Mouse (Mus musculus): ENCODE measurements around the gene Pced1a. TPM values are rescaled to one million over a fixed set of nuclear protein-coding genes. Genes with fewer than 3 reads are reported as not detected.

The Pced1a gene
- polyA plus RNA-seq, 1 experiment from 2014 or later: 7.5 TPM

DNA sequence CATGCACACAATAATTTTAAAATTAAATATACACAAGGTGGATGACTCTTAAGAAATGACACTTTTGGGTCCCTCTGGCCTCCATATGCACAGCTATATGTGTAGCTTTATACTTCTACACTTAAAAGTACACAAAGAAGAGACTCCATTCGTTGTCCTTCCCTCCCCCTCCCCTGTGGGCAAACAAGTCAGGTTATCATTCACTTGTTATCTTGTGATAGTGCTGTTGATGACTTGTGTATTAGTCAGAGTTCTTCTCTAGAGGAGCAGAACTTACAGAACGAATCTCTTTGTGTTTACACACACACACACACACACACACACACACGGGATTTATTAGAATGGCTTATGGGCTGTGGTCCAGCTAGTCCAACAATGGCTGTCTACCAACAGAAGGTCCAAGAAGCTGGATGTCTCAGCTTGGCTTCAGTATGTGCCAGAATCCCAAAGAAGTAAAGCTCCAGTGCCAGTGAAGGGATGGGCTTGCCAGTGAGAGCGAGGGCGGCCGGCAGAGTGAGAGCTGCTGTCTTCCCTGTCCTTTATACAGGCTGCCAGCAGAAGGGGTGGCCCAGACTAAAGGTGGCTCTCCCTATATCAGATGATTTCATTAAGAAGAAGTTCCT, 30.4 kb upstream of the Pced1a start:
- no peak overlapping the region for H3K4me2 ChIP-seq
- H3K27me3 ChIP-seq (ENCODE audit: control insufficient read depth, insufficient read depth, low read length): no peaks in the 10 kb centered on the region
- H3K9ac ChIP-seq (ENCODE audit: low read length): no peak overlapping the region
- H3K36me3 ChIP-seq (ENCODE audit: control insufficient read depth, insufficient read depth, low read length): no peaks in the 10 kb centered on the region
- ATAC-seq (ENCODE audit: low FRiP score): no peak
- H3K9me3 ChIP-seq (ENCODE audit: control insufficient read depth, low read length): no peaks in the 10 kb centered on the region
- no peak for DNase-seq (ENCODE audit: low spot score, missing footprints)
- H3K27ac ChIP-seq (ENCODE audit: low read depth, low read length): no peak overlapping the region
- 83% methylated on average over 6 of the region's 6 CpGs for WGBS
- H3K4me1 ChIP-seq (ENCODE audit: control insufficient read depth, insufficient read depth, low read length): peaks cover 11% of the 10 kb centered on the region; the same call in 1 of the 2 replicates
- H3K4me3 ChIP-seq (ENCODE audit: low read depth, low read length): no peak overlapping the region

DNA sequence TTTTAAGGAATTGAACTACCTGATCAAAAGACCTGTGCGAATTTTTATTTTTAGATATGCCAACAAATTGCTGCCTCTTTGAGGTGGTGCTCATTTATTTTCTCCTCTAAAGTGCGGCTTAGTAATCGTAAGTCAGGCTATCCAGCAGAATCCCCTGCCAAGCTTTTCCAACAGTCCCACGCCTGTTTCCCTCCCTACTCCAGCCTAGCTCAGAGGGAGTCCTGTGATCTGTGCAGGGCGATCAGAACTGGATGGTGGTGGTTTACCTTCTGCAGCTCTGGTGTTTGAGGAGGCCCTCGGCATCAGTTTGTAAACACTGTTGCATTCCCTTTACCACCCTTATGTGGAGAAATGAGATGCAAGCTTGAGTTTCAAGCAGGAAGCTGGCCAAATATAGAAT, 28.9 kb upstream of the Pced1a start:
- ATAC-seq (ENCODE audit: low FRiP score) (no peak), DNase-seq (ENCODE audit: low spot score, missing footprints) (no peak)
- peaks cover 11% of the 10 kb centered on the region; the same call in 1 of the 2 replicates for H3K4me1 ChIP-seq (ENCODE audit: control insufficient read depth, insufficient read depth, low read length)
- no peak overlapping the region for H3K27ac ChIP-seq (ENCODE audit: low read depth, low read length)
- no peaks in the 10 kb centered on the region for H3K9me3 ChIP-seq (ENCODE audit: control insufficient read depth, low read length)
- 76% methylated on average over 6 of the region's 6 CpGs for WGBS
- peaks cover under 1% of the 10 kb centered on the region; the same call in 1 of the 2 replicates for H3K27me3 ChIP-seq (ENCODE audit: control insufficient read depth, insufficient read depth, low read length)
- H3K4me3 ChIP-seq (ENCODE audit: low read depth, low read length): no peak overlapping the region
- H3K9ac ChIP-seq (ENCODE audit: low read length): no peak overlapping the region
- H3K36me3 ChIP-seq (ENCODE audit: control insufficient read depth, insufficient read depth, low read length): no peaks in the 10 kb centered on the region
- H3K4me2 ChIP-seq: no peak overlapping the region

DNA sequence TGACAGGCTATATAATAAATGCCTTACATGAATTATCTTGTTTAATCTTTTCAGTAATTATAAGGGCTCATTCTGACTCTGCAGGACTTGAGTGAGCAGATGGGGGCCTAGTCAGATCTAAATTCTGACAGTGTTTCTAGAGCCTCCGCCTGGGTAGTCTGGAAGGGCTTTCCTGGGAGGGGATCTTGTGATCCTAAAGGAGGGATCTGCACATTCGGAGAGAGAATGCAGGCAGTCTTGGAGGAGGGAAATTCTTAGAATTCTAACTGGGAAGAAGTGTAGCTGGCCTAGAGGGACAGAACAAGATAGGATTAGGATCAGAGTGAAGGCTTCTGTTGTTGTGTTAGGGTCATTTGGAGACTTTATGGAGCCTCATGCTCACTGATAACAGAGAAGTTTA, 27.8 kb upstream of the Pced1a start:
- H3K9me3 ChIP-seq (ENCODE audit: control insufficient read depth, low read length): no peaks in the 10 kb centered on the region
- 56% methylated on average over 2 of the region's 2 CpGs for WGBS
- no peak for DNase-seq (ENCODE audit: low spot score, missing footprints)
- H3K4me2 ChIP-seq: no peak overlapping the region
- no peak overlapping the region for H3K9ac ChIP-seq (ENCODE audit: low read length)
- H3K27ac ChIP-seq (ENCODE audit: low read depth, low read length): no peak overlapping the region
- peaks cover 11% of the 10 kb centered on the region; the same call in 1 of the 2 replicates for H3K4me1 ChIP-seq (ENCODE audit: control insufficient read depth, insufficient read depth, low read length)
- peaks cover 4% of the 10 kb centered on the region; the same call in 1 of the 2 replicates for H3K27me3 ChIP-seq (ENCODE audit: control insufficient read depth, insufficient read depth, low read length)
- H3K4me3 ChIP-seq (ENCODE audit: low read depth, low read length): no peak overlapping the region
- no peaks in the 10 kb centered on the region for H3K36me3 ChIP-seq (ENCODE audit: control insufficient read depth, insufficient read depth, low read length)
- ATAC-seq (ENCODE audit: low FRiP score): no peak

DNA sequence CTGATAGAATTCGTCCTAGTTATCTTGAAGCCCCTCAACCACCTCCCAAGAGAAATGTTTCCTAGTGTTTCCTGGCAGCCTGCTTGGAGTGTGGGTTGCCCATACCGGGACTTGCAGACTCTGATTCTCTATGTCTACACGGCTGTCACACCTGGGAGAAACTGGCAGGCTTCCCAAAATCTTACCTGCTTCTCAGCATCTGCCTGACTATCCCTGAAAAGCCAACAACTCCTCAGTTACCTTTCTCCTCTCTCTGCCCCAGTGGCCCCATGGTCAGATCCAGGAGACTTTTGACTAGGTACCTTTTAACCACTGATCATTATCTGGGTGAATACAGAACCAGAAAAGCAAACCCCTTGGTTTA, 27.2 kb upstream of the Pced1a start:
- Histone ChIP-seq H3K27me3 (ENCODE audit: control insufficient read depth, insufficient read depth, low read length) (peaks cover 4% of the 10 kb centered on the region; the same call in 1 of the 2 replicates), H3K4me3 (ENCODE audit: low read depth, low read length) (no peak overlapping the region), H3K9me3 (ENCODE audit: control insufficient read depth, low read length) (no peaks in the 10 kb centered on the region), H3K4me1 (ENCODE audit: control insufficient read depth, insufficient read depth, low read length) (peaks cover 11% of the 10 kb centered on the region; the same call in 1 of the 2 replicates), H3K9ac (ENCODE audit: low read length) (no peak overlapping the region), H3K27ac (ENCODE audit: low read depth, low read length) (no peak overlapping the region), H3K36me3 (ENCODE audit: control insufficient read depth, insufficient read depth, low read length) (no peaks in the 10 kb centered on the region), H3K4me2 (peak overlapping the region; percentile 79)
- no peak for DNase-seq (ENCODE audit: low spot score, missing footprints)
- WGBS: 78% methylated on average over 3 of the region's 3 CpGs
- ATAC-seq (ENCODE audit: low FRiP score): no peak

DNA sequence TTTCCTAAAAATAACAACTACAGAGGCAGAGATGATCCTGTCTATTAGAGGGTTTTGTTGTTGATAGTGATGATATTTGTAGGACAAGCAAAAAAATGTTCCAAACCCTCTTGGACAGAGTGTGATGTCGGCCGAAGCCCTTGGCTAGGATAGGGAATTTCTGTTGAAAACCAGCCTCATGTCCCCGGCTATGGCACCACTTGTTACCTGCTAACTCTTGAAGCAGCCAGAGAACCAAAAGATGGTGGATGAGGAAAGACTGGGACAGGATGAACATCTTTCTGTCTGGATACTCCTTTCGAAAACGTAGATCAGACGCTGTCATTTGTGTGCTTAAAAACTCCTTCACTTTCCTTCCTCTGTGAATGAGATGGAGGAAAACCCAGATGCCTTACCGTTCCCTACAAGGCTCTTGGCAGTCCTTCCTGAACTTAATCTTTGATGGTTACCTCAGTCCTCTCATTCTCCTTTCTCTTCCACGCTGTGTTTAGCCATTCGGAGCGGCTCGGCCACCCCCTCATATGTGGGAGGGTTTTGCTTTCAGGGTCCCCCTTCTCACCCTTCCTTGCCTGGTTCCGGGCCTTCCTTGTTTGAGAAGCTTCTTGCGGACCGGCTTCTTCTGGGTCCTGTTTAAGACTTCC, 26.7 kb upstream of the Pced1a start:
- no peaks in the 10 kb centered on the region for H3K9me3 ChIP-seq (ENCODE audit: control insufficient read depth, low read length)
- peak overlapping the region; percentile 88 for H3K9ac ChIP-seq (ENCODE audit: low read length)
- no peaks in the 10 kb centered on the region for H3K36me3 ChIP-seq (ENCODE audit: control insufficient read depth, insufficient read depth, low read length)
- DNase-seq (ENCODE audit: low spot score, missing footprints) (no peak), ATAC-seq (ENCODE audit: low FRiP score) (no peak)
- 74% methylated on average over 14 of the region's 14 CpGs for WGBS
- no peak overlapping the region for H3K27ac ChIP-seq (ENCODE audit: low read depth, low read length)
- peaks cover 4% of the 10 kb centered on the region; the same call in 1 of the 2 replicates for H3K27me3 ChIP-seq (ENCODE audit: control insufficient read depth, insufficient read depth, low read length)
- H3K4me2 ChIP-seq: peak overlapping the region; percentile 79
- peak overlapping the region; percentile 91 for H3K4me3 ChIP-seq (ENCODE audit: low read depth, low read length)
- peaks cover 11% of the 10 kb centered on the region; the same call in 1 of the 2 replicates for H3K4me1 ChIP-seq (ENCODE audit: control insufficient read depth, insufficient read depth, low read length)

DNA sequence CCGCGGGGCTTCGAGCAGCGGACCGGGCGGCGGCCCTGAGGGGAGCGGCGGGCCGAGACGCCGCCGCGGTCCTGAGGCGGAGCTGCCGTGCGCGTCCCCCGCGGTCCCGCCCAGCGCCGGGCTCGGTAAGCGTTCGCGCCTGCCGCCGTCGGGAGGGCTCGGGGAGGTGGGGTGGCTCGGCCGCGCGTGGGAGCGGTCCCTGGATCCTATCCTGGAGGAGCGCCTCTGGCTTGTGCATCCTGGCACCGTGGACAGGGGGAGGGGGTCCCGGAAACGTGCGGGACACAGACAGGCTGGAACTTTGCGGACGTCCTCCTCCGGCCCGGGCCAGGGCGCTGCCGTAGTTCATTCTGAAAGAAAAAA, 25.9 kb upstream of the Pced1a start:
- H3K4me2 ChIP-seq: peak overlapping the region; percentile 79
- peaks cover 11% of the 10 kb centered on the region; the same call in 1 of the 2 replicates for H3K4me1 ChIP-seq (ENCODE audit: control insufficient read depth, insufficient read depth, low read length)
- DNase-seq (ENCODE audit: low spot score, missing footprints): no peak
- no peaks in the 10 kb centered on the region for H3K9me3 ChIP-seq (ENCODE audit: control insufficient read depth, low read length)
- peaks cover 4% of the 10 kb centered on the region; the same call in 1 of the 2 replicates for H3K27me3 ChIP-seq (ENCODE audit: control insufficient read depth, insufficient read depth, low read length)
- H3K36me3 ChIP-seq (ENCODE audit: control insufficient read depth, insufficient read depth, low read length): no peaks in the 10 kb centered on the region
- peak overlapping the region; percentile 88 for H3K9ac ChIP-seq (ENCODE audit: low read length)
- WGBS: under 1% methylated on average over 36 of the region's 47 CpGs
- ATAC-seq (ENCODE audit: low FRiP score): peak; percentile 85
- peak overlapping the region; percentile 91 for H3K4me3 ChIP-seq (ENCODE audit: low read depth, low read length)
- H3K27ac ChIP-seq (ENCODE audit: low read depth, low read length): peak overlapping the region; percentile 60

DNA sequence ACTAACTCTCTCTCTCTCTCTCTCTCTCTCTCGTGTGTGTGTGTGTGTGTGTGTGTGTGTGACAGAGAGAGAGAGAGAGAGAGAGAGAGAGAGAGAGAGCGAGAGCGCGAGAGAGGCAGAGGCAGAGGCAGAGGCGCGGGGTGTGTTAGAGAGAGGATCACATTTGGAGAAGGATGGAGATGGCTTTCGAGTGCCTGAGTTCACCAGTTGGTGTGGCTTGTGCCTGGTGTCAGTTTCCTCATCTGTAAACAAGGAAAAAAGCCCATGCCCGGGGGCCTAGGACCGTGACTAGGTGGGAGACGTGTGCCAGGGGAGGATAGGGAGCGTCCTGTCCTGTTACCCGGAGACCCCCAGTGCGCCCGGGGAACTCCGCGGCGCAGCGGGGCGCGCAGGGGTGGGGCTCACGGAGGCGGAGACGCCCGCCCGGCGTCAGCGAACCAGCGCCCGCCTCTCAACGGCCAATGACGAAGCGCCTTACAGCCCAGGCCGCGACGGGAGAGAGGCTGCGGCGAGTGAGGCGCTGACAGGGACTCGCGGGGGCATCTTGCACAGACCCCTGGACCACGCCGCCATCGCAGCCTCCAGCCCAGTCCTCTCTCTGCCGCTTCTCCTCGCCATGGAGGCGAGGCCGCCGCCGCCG, 25.4 kb upstream of the Pced1a start, which contains the start of gene Ptpra:
Gene Ptpra (plus strand): TSS at position 485 of the 640 bp plus-strand sequence.
- H3K4me1 ChIP-seq (ENCODE audit: control insufficient read depth, insufficient read depth, low read length): peaks cover 11% of the 10 kb centered on the region; the same call in 1 of the 2 replicates
- peak within 1 kb of the TSS; percentile 88 for H3K9ac ChIP-seq (ENCODE audit: low read length)
- peaks cover 4% of the 10 kb centered on the region; the same call in 1 of the 2 replicates for H3K27me3 ChIP-seq (ENCODE audit: control insufficient read depth, insufficient read depth, low read length)
- H3K4me3 ChIP-seq (ENCODE audit: low read depth, low read length): peak within 1 kb of the TSS; percentile 91
- WGBS: 0% methylated on average over 38 of the region's 50 CpGs
- H3K9me3 ChIP-seq (ENCODE audit: control insufficient read depth, low read length): no peaks in the 10 kb centered on the region
- ATAC-seq (ENCODE audit: low FRiP score) (peak; percentile 98), DNase-seq (ENCODE audit: low spot score, missing footprints) (peak; percentile 98)
- no peaks in the 10 kb centered on the region for H3K36me3 ChIP-seq (ENCODE audit: control insufficient read depth, insufficient read depth, low read length)
- H3K4me2 ChIP-seq: peak within 1 kb of the TSS; percentile 79
- H3K27ac ChIP-seq (ENCODE audit: low read depth, low read length): peak within 1 kb of the TSS; percentile 60

DNA sequence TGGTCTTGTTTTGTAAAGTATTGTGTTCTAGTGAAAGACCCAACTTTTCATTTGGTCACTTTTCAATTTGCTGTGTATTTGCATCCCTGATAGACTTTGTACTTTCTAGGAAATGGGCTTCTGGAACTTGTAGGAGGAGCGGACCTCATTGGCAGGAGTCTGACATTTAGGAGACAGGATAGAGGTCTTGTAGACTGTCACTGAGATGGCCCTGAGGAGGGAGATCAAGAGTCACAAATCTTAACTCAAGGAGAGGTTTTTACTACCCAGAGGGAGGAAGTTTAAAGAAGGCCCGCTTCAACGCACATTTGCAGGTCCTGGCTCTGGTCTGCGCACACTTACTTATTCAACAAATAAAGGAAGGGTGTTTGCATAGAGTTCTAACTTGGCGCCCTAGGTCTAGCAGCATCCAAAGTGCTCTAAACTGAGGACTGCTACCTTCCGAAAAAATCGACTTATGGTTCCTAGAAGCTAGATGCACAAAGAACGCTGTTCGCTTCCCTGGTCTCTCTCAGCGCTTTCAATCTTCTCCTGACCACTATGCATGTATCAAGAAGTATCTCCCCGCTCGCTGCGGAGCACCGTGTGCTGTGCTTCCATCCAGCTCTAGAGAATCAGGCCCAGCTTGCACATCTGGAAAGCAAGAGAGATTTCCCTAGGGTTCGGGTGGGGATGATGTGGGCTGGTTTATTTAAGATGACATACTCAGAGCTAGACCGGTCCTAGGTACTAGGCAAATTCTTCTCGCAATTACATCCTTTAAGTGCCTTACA, 24.7 kb upstream of the Pced1a start:
- no peak overlapping the region for H3K27ac ChIP-seq (ENCODE audit: low read depth, low read length)
- DNase-seq (ENCODE audit: low spot score, missing footprints) (peak; percentile 95), ATAC-seq (ENCODE audit: low FRiP score) (peak; percentile 10)
- no peaks in the 10 kb centered on the region for H3K9me3 ChIP-seq (ENCODE audit: control insufficient read depth, low read length)
- H3K4me3 ChIP-seq (ENCODE audit: low read depth, low read length): peak overlapping the region; percentile 91
- 9% methylated on average over 17 of the region's 17 CpGs for WGBS
- peaks cover 4% of the 10 kb centered on the region; the same call in 1 of the 2 replicates for H3K27me3 ChIP-seq (ENCODE audit: control insufficient read depth, insufficient read depth, low read length)
- peak overlapping the region; percentile 7; the same call in 1 of the 2 replicates for H3K9ac ChIP-seq (ENCODE audit: low read length)
- no peaks in the 10 kb centered on the region for H3K36me3 ChIP-seq (ENCODE audit: control insufficient read depth, insufficient read depth, low read length)
- H3K4me1 ChIP-seq (ENCODE audit: control insufficient read depth, insufficient read depth, low read length): peaks cover 11% of the 10 kb centered on the region; the same call in 1 of the 2 replicates
- peak overlapping the region; percentile 79 for H3K4me2 ChIP-seq
